Mouse (Mus musculus): Measurements from ENCODE around the gene Esrrg. TPM values are rescaled to one million over a fixed set of nuclear protein-coding genes. Genes with fewer than 3 reads are reported as not detected.

Gene Esrrg
- polyA plus RNA-seq, 1 experiment from 2014 or later: 51.4 TPM

DNA sequence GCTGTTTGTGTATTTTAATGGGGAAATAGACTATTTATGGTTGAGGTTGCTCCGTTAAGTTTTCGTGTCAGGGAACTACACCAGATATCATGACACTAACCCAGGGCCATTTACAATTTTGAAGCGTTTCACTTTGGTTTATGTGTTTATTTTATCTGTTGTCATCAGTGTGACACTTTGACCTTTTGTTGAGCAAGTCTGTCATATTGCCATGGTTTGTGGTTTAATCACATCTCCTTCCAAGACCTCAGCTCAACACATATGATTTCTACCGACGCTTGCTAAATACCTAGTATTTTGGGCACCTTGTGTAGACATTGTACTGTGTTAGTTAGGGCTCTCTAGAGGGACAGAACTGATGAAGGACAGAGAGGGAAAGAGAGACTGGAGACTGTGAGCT lies 210.8 kb downstream of the Esrrg start:
- Histone ChIP-seq H3K4me1 (ENCODE audit: control insufficient read depth, insufficient read depth, low read length) (peaks cover 4% of the 10 kb centered on the region; the same call in 1 of the 2 replicates), H3K9me3 (ENCODE audit: control insufficient read depth, low read length) (no peaks in the 10 kb centered on the region), H3K9ac (replicated peaks; ENCODE audit: low read depth, low read length) (no peak overlapping the region), H3K27me3 (ENCODE audit: control insufficient read depth, insufficient read depth, low read length) (no peaks in the 10 kb centered on the region), H3K36me3 (ENCODE audit: control insufficient read depth, insufficient read depth, low read length) (no peaks in the 10 kb centered on the region), H3K27ac (ENCODE audit: low read depth, low read length) (no peak overlapping the region), H3K4me3 (ENCODE audit: low read depth, low read length) (no peak overlapping the region), H3K4me2 (ENCODE audit: low read depth, low read length) (no peak overlapping the region)
- WGBS: 89% methylated on average over 5 of the region's 5 CpGs
- no peak for ATAC-seq (ENCODE audit: low read depth)

DNA sequence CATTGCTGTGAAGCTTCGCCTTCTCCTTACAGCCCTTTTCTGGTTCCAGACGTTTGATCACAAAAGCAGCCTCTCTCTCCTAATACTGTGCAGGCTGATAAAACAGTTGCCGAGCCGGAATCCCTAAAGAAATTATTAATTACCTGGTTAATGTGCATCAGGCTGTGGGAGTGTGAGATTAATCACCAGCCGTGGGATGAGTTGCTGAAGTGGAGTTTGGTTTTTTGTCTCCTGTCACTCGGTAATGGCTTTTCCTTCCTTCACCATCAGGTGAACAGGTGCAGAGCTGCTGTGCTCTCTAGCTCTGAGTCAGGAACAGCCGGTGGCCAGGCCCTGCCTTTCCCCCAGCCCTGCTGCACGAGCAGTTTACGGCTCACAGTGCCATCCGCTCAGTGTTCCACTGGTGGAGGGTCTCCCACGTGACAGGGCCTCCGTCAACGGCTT lies 212.8 kb downstream of the Esrrg start:
- Histone ChIP-seq H3K9ac (replicated peaks; ENCODE audit: low read depth, low read length) (no peak overlapping the region), H3K4me1 (ENCODE audit: control insufficient read depth, insufficient read depth, low read length) (peaks cover 4% of the 10 kb centered on the region; the same call in 1 of the 2 replicates), H3K4me2 (ENCODE audit: low read depth, low read length) (no peak overlapping the region), H3K36me3 (ENCODE audit: control insufficient read depth, insufficient read depth, low read length) (no peaks in the 10 kb centered on the region), H3K9me3 (ENCODE audit: control insufficient read depth, low read length) (no peaks in the 10 kb centered on the region), H3K27me3 (ENCODE audit: control insufficient read depth, insufficient read depth, low read length) (no peaks in the 10 kb centered on the region), H3K27ac (ENCODE audit: low read depth, low read length) (no peak overlapping the region), H3K4me3 (ENCODE audit: low read depth, low read length) (no peak overlapping the region)
- WGBS: 47% methylated on average over 13 of the region's 13 CpGs
- ATAC-seq (ENCODE audit: low read depth): no peak; the same call in 1 of the 2 replicates

DNA sequence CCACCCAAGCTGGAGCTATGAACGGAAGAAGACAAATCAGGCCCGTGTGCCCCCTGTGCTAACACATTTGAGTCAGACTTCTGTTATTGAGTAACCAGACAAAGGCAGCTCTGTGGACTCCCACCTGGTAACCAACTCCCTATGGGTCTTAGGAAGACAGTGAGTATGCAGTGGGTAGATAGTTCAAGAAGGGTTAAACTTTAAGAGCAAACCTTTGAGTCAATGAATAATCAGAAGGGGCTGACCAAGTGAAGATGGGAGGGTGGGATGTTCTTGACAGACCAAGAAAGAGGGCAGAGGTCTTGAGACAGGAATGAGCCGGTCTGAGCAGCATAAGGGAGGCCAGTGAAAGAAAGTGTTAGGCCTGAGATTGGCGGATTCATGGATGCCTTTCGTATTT lies 214.8 kb downstream of the Esrrg start:
- Histone ChIP-seq H3K4me2 (ENCODE audit: low read depth, low read length) (no peak overlapping the region), H3K27ac (ENCODE audit: low read depth, low read length) (no peak overlapping the region), H3K27me3 (ENCODE audit: control insufficient read depth, insufficient read depth, low read length) (no peaks in the 10 kb centered on the region), H3K4me3 (ENCODE audit: low read depth, low read length) (no peak overlapping the region), H3K9me3 (ENCODE audit: control insufficient read depth, low read length) (no peaks in the 10 kb centered on the region), H3K36me3 (ENCODE audit: control insufficient read depth, insufficient read depth, low read length) (no peaks in the 10 kb centered on the region), H3K4me1 (ENCODE audit: control insufficient read depth, insufficient read depth, low read length) (peaks cover 4% of the 10 kb centered on the region; the same call in 1 of the 2 replicates), H3K9ac (replicated peaks; ENCODE audit: low read depth, low read length) (no peak overlapping the region)
- WGBS: 73% methylated on average over 5 of the region's 5 CpGs
- ATAC-seq (ENCODE audit: low read depth): no peak

DNA sequence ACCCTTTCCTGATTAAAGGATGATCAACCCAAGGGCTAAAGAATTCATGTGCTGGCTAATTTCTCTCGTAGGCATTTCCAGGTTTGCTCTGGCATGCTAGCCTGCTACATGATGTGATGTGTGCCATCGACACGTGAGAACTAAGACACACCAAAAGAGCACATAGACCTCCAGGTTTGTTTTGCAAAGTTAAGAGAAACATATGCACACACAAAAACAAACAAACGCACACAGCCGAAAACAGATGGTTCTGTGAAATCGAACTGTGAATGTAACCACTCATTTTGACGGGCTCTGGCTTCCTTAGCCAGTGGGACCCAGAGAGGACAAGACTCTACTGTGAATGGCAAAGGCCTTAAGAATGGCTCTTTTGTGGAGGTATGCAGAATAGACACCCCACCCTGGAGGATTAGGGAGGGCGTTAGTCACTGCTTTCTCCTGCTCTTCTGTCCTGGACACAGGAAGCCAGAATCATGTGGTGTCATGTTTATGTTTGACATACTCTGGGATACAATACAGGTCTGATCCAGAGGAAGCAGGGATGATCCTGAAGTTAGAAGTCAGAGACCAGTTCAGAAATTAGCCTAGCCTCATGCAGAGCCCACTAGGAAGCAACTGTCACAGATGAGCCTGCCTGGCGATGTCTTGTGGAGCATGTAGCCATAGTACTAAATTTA lies 217.0 kb downstream of the Esrrg start:
- WGBS: 71% methylated on average over 9 of the region's 9 CpGs
- H3K4me3 ChIP-seq (ENCODE audit: low read depth, low read length): no peak overlapping the region
- no peak overlapping the region for H3K4me2 ChIP-seq (ENCODE audit: low read depth, low read length)
- no peaks in the 10 kb centered on the region for H3K27me3 ChIP-seq (ENCODE audit: control insufficient read depth, insufficient read depth, low read length)
- H3K36me3 ChIP-seq (ENCODE audit: control insufficient read depth, insufficient read depth, low read length): no peaks in the 10 kb centered on the region
- H3K27ac ChIP-seq (ENCODE audit: low read depth, low read length): no peak overlapping the region
- no peak for ATAC-seq (ENCODE audit: low read depth)
- H3K4me1 ChIP-seq (ENCODE audit: control insufficient read depth, insufficient read depth, low read length): peaks cover 4% of the 10 kb centered on the region; the same call in 1 of the 2 replicates
- no peak overlapping the region for H3K9ac ChIP-seq (replicated peaks; ENCODE audit: low read depth, low read length)
- no peaks in the 10 kb centered on the region for H3K9me3 ChIP-seq (ENCODE audit: control insufficient read depth, low read length)

DNA sequence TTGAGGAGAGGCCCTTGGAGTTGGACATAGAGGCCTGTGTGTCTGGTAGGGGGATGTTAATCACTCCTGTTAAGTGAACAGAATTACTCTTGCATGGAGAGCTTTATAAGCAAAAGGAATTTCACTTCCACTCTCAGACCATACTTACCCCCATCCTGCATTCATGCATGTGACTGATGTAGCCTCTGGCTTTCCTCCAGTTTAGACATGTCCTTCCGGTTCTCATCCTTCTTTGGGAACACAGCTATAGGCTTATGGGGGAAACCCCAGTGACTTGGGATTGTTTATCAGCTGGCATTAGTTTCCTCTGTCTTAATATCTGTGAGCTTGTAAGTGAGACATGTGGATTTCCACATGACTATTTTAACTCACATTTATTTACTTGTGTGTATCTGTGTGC lies 217.5 kb downstream of the Esrrg start:
- no peaks in the 10 kb centered on the region for H3K27me3 ChIP-seq (ENCODE audit: control insufficient read depth, insufficient read depth, low read length)
- 75% methylated on average over 1 of the region's 1 CpGs for WGBS
- no peaks in the 10 kb centered on the region for H3K9me3 ChIP-seq (ENCODE audit: control insufficient read depth, low read length)
- H3K27ac ChIP-seq (ENCODE audit: low read depth, low read length): no peak overlapping the region
- H3K36me3 ChIP-seq (ENCODE audit: control insufficient read depth, insufficient read depth, low read length): no peaks in the 10 kb centered on the region
- H3K4me2 ChIP-seq (ENCODE audit: low read depth, low read length): no peak overlapping the region
- ATAC-seq (ENCODE audit: low read depth): no peak
- no peak overlapping the region for H3K4me3 ChIP-seq (ENCODE audit: low read depth, low read length)
- H3K4me1 ChIP-seq (ENCODE audit: control insufficient read depth, insufficient read depth, low read length): peaks cover 1% of the 10 kb centered on the region; the same call in 1 of the 2 replicates
- H3K9ac ChIP-seq (replicated peaks; ENCODE audit: low read depth, low read length): no peak overlapping the region

DNA sequence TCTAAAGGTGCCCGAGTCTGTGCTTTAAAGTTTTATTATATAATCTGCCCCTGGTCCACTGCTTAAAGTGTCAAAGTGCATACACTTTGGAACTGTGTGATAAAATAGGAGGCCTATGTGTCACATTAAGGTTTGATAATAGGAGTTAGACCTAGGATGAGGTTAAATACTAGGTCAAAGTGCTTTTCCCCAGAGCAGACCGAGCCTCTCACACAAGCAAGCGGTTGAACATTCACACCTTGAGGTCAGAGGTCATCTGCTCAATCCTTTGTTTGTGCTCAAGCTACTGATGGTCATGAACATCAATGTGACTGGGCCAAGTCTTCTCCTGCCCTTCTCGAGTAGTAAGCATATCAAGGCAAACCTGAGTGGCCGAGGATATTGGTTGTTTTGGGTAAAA lies 218.3 kb downstream of the Esrrg start:
- WGBS: 85% methylated on average over 5 of the region's 5 CpGs
- H3K36me3 ChIP-seq (ENCODE audit: control insufficient read depth, insufficient read depth, low read length): no peaks in the 10 kb centered on the region
- ATAC-seq (ENCODE audit: low read depth): no peak

GRCm38 (mm10) chr1:187830937-187831336 lies 222.3 kb downstream of the Esrrg start:
- no peak overlapping the region for H3K27ac ChIP-seq (ENCODE audit: low read depth, low read length)
- no peaks in the 10 kb centered on the region for H3K27me3 ChIP-seq (ENCODE audit: control insufficient read depth, insufficient read depth, low read length)
- no peak for ATAC-seq (ENCODE audit: low read depth)
- no peaks in the 10 kb centered on the region for H3K9me3 ChIP-seq (ENCODE audit: control insufficient read depth, low read length)
- H3K4me1 ChIP-seq (ENCODE audit: control insufficient read depth, insufficient read depth, low read length): no peaks in the 10 kb centered on the region
- 65% methylated on average over 7 of the region's 7 CpGs for WGBS
- no peak overlapping the region for H3K4me3 ChIP-seq (ENCODE audit: low read depth, low read length)
- no peaks in the 10 kb centered on the region for H3K36me3 ChIP-seq (ENCODE audit: control insufficient read depth, insufficient read depth, low read length)
- H3K9ac ChIP-seq (replicated peaks; ENCODE audit: low read depth, low read length): no peak overlapping the region
- no peak overlapping the region for H3K4me2 ChIP-seq (ENCODE audit: low read depth, low read length)

More for the DNA sequence above, 218.3 kb downstream of the Esrrg start:
- Histone ChIP-seq H3K4me3 (ENCODE audit: low read depth, low read length) (no peak overlapping the region), H3K27ac (ENCODE audit: low read depth, low read length) (no peak overlapping the region), H3K9me3 (ENCODE audit: control insufficient read depth, low read length) (no peaks in the 10 kb centered on the region), H3K4me1 (ENCODE audit: control insufficient read depth, insufficient read depth, low read length) (no peaks in the 10 kb centered on the region), H3K27me3 (ENCODE audit: control insufficient read depth, insufficient read depth, low read length) (no peaks in the 10 kb centered on the region), H3K9ac (replicated peaks; ENCODE audit: low read depth, low read length) (no peak overlapping the region), H3K4me2 (ENCODE audit: low read depth, low read length) (no peak overlapping the region)

DNA sequence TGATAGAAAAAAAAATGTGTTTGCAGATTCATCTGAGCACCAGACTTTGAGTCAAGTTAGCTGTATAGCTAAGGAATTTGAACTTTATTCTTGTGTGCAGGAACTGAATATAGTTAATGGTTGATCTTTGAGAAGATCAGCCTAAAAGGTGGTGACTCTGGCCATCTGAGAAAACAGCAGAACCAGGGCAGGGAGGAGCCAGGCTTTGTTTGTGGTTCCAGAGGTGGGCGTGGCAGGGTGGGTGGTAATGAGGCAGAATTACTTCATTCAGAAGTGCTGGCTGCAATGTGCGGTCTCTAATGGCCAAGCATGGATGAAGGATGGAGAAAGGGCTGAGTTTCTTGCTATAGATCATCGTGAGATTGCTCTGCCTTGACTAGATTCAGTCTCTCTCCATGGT lies 224.3 kb downstream of the Esrrg start:
- no peak overlapping the region for H3K4me3 ChIP-seq (ENCODE audit: low read depth, low read length)
- H3K9me3 ChIP-seq (ENCODE audit: control insufficient read depth, low read length): no peaks in the 10 kb centered on the region
- no peak for ATAC-seq (ENCODE audit: low read depth)
- no peak overlapping the region for H3K9ac ChIP-seq (replicated peaks; ENCODE audit: low read depth, low read length)
- no peak overlapping the region for H3K27ac ChIP-seq (ENCODE audit: low read depth, low read length)
- H3K27me3 ChIP-seq (ENCODE audit: control insufficient read depth, insufficient read depth, low read length): no peaks in the 10 kb centered on the region
- H3K36me3 ChIP-seq (ENCODE audit: control insufficient read depth, insufficient read depth, low read length): no peaks in the 10 kb centered on the region
- no peaks in the 10 kb centered on the region for H3K4me1 ChIP-seq (ENCODE audit: control insufficient read depth, insufficient read depth, low read length)
- 40% methylated on average over 3 of the region's 3 CpGs for WGBS
- H3K4me2 ChIP-seq (ENCODE audit: low read depth, low read length): no peak overlapping the region

GRCm38 (mm10) chr1:187834576-187834975 lies 226.0 kb downstream of the Esrrg start:
- no peaks in the 10 kb centered on the region for H3K27me3 ChIP-seq (ENCODE audit: control insufficient read depth, insufficient read depth, low read length)
- no peaks in the 10 kb centered on the region for H3K36me3 ChIP-seq (ENCODE audit: control insufficient read depth, insufficient read depth, low read length)
- no peaks in the 10 kb centered on the region for H3K9me3 ChIP-seq (ENCODE audit: control insufficient read depth, low read length)
- no peak for ATAC-seq (ENCODE audit: low read depth)
- no peak overlapping the region for H3K9ac ChIP-seq (replicated peaks; ENCODE audit: low read depth, low read length)
- H3K4me2 ChIP-seq (ENCODE audit: low read depth, low read length): no peak overlapping the region
- no peak overlapping the region for H3K27ac ChIP-seq (ENCODE audit: low read depth, low read length)
- H3K4me1 ChIP-seq (ENCODE audit: control insufficient read depth, insufficient read depth, low read length): no peaks in the 10 kb centered on the region
- H3K4me3 ChIP-seq (ENCODE audit: low read depth, low read length): no peak overlapping the region
- 87% methylated on average over 3 of the region's 3 CpGs for WGBS
